Mouse (Mus musculus) liver, postnatal 0 days (tissue): ENCODE data around the gene Grid1. TPM values are rescaled to one million over a fixed set of nuclear protein-coding genes. Genes with fewer than 3 reads are reported as not detected.
A peak's percentile ranks its signal among the peaks of the same experiment; 100 is the strongest.

Experiments
- ATAC-seq: fragments of 200-750 bp; cut with Nextera tagmentation; 2 replicates; pipeline ENCODE4 v1.8.0; 2017; ENCODE audit warnings: mild to moderate bottlenecking, moderate library complexity
- DNase-seq: peaks from one replicate; pipeline ENCODE4 v3.0.0-alpha.2; 2016
- H3K27ac ChIP-seq: fragments of 300-500 bp; sonication (generic); 2 replicates; pipeline ENCODE4 v1.5.1; 2014; ENCODE audit warnings: antibody characterized with exemption, moderate library complexity, mild to moderate bottlenecking, low read depth
- H3K27me3 ChIP-seq: fragments of 300-500 bp; sonication (generic); 2 replicates; pipeline ENCODE4 v1.6.1; 2014; ENCODE audit warnings: low read length, control low read depth, mixed read lengths; ENCODE audit not compliant: insufficient read depth
- H3K36me3 ChIP-seq: fragments of 300-500 bp; sonication (generic); replicated peaks from 2 replicates; pipeline ENCODE4 v1.6.1; 2014; ENCODE audit warnings: mild to moderate bottlenecking, control low read depth, low read length, moderate library complexity, mixed read lengths; ENCODE audit not compliant: insufficient read depth
- H3K4me1 ChIP-seq: fragments of 300-500 bp; sonication (generic); 2 replicates; pipeline ENCODE4 v1.6.1; 2014; ENCODE audit warnings: antibody characterized with exemption, mild to moderate bottlenecking, control low read depth; ENCODE audit not compliant: insufficient read depth
- H3K4me2 ChIP-seq: fragments of 300-500 bp; sonication (generic); 2 replicates; pipeline ENCODE4 v1.6.1; 2014; ENCODE audit warnings: low read depth, mild to moderate bottlenecking, low read length, moderate library complexity, mixed read lengths
- H3K4me3 ChIP-seq: fragments of 300-500 bp; sonication (generic); 2 replicates; pipeline ENCODE4 v1.5.1; 2014; ENCODE audit warnings: low read depth, low read length
- H3K9ac ChIP-seq: fragments of 300-500 bp; sonication (generic); replicated peaks from 2 replicates; pipeline ENCODE4 v1.6.1; 2014; ENCODE audit warnings: mild to moderate bottlenecking, moderate library complexity
- H3K9me3 ChIP-seq: fragments of 300-500 bp; sonication (generic); 2 replicates; pipeline ENCODE4 v1.6.1; 2016; ENCODE audit warnings: mild to moderate bottlenecking, control low read depth, low read length, mixed read lengths
- CTCF ChIP-seq: sonication (generic); IDR thresholded peaks from 2 replicates; pipeline ENCODE4 v1.5.1; 2016; ENCODE audit warnings: antibody characterized with exemption, low read depth
- EP300 ChIP-seq: IDR thresholded peaks from 2 replicates; pipeline ENCODE4 v1.6.1; 2016; ENCODE audit warnings: antibody characterized with exemption, low read depth, mild to moderate bottlenecking
- WGBS: fragments of 180-500 bp; shearing (Covaris S2); extraction: QIAGEN DNeasy Blood & Tissue Kit; methylation state at CpG from one replicate; pipeline ENCODE4 v1.1.7; 2014; ENCODE audit not compliant: insufficient replicate concordance; 5-methylcytosine and 5-hydroxymethylcytosine counted together
- polyA plus RNA-seq: library from polyadenylated mRNA; unstranded; fragments of >200 nt; fragmentation: Nextera tagmentation; extraction: Ambion mirVana; gene quantifications from 2 replicates; pipeline ENCODE4 v1.2.1, GENCODE M21; 2015

Gene Grid1
- polyA plus RNA-seq, 1 experiment from 2014 or later: not detected

DNA sequence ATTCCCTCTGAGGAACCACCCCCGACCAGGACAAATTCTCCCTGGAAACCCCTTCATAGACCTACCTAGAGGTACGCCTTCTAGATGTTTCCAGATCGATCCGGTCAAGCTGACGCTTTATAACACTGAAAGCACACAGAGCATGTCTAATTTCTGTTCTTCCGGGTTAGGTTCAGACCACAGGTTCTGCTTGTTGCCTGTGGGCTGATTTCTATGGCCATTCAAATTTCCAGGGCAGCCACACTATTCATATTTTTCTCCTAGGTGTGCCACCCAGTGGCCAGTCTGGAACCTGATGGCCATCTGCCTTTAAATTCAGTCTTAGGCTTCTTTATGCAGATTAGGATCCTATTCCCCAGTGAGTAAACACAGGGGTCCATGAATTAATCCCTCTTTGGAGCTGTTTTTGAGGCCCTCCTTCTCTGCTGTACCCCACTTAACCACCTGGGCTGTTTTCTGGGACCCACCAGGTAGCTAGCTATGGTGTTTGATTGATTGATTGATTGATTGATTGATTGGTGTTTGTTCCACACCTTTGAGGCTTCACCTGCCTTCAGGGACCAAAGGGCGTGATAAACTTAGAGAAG is 337.3 kb downstream of the Grid1 start:
- no peaks in the 10 kb centered on the region for H3K27me3 ChIP-seq
- peaks cover 10% of the 10 kb centered on the region; the same call in 1 of the 2 replicates for H3K4me1 ChIP-seq
- H3K4me3 ChIP-seq: no peak overlapping the region
- H3K9ac ChIP-seq: no peak overlapping the region
- no peaks in the 10 kb centered on the region for H3K36me3 ChIP-seq
- DNase-seq (peak; percentile 18), ATAC-seq (no peak)
- no peaks in the 10 kb centered on the region for H3K9me3 ChIP-seq
- TF ChIP-seq EP300 (no peak), CTCF (peak; percentile 50)
- 74% methylated on average over 7 of the region's 7 CpGs for whole genome bisulfite sequencing
- H3K27ac ChIP-seq: no peak overlapping the region
- H3K4me2 ChIP-seq: no peak overlapping the region

DNA sequence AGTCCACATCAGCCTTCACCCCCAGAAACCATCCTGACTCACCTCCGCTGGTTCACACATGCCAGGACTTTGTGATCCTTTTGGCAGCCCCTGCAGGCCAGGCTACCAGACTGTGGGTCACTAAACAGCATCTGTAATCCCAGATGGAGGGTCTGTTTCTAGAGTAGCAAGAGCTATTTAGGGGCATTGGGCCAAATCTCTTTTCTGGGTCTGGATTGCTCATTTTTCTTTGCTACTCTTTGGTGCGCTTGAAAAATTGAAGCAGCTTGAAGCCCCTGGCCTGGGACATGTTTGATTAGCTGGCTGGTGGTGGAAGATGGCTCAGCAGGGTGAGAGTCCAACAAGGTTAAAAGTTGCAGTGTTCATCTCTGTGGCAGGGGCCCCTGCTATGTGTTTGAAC is 339.4 kb downstream of the Grid1 start:
- no peak overlapping the region for H3K4me3 ChIP-seq
- TF ChIP-seq EP300 (no peak), CTCF (no peak)
- H3K27ac ChIP-seq: no peak overlapping the region

DNA sequence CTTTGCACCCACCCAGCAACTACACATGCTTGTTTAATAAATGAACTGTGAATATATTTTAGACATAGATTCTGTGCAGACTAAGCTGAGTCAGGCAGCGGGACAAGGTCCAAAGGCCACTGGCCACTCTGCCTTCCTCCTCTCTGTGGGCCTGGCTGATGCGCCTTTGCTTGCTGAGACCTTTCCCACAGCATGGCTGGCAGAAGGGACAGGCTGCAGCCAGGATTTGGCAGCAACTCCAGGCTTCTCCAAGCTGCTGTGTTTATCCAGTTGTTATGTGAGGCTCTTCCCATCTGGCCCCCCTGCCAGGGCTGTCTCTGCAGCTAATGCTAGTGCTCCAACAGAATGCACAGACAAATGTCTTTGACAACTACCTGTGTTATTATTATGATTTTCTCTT is 347.5 kb downstream of the Grid1 start:
- TF ChIP-seq EP300: no peak
- TF ChIP-seq CTCF: no peak
- Histone ChIP-seq H3K27ac (no peak overlapping the region), H3K36me3 (no peaks in the 10 kb centered on the region), H3K9me3 (no peaks in the 10 kb centered on the region), H3K9ac (no peak overlapping the region), H3K4me1 (peaks cover 3% of the 10 kb centered on the region; the same call in 1 of the 2 replicates), H3K4me2 (no peak overlapping the region), H3K27me3 (no peaks in the 10 kb centered on the region), H3K4me3 (no peak overlapping the region)
- 63% methylated on average over 2 of the region's 2 CpGs for WGBS
- DNase-seq (no peak), ATAC-seq (no peak)

More for the DNA sequence above, 339.4 kb downstream of the Grid1 start:
- no peak for DNase-seq
- Histone ChIP-seq H3K9ac (no peak overlapping the region), H3K9me3 (no peaks in the 10 kb centered on the region), H3K27me3 (no peaks in the 10 kb centered on the region), H3K36me3 (no peaks in the 10 kb centered on the region), H3K4me2 (no peak overlapping the region), H3K4me1 (0 out of 2 replicates have a peak, but pooled peaks cover 5% of the 10 kb centered on the region)
- no peak for ATAC-seq
- 71% methylated on average over 2 of the region's 2 CpGs for WGBS

DNA sequence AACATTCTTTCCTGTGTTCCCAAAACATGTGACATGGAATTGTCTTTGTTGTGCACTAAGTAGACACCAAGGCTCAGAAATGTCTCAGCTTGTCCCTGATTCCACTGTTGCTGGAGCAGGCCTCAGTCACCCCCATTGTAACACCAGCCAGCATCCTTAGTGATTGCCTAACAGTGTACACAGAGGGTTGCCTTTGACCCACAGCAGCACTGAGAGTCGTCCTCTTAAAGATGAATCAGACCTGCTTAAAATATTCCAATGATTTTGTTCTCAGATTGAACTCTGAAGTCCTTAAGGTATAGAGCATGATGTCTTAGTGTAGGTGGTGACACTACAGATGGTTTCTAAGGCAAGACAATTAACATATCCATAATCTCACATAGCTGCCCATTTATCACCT is 354.0 kb downstream of the Grid1 start:
- H3K4me1 ChIP-seq: no peaks in the 10 kb centered on the region
- ATAC-seq (peak; percentile 35; the same call in 1 of the 2 replicates), DNase-seq (no peak)
- H3K9me3 ChIP-seq: no peaks in the 10 kb centered on the region
- no peak overlapping the region for H3K9ac ChIP-seq
- H3K36me3 ChIP-seq: no peaks in the 10 kb centered on the region
- H3K27me3 ChIP-seq: no peaks in the 10 kb centered on the region
- 12% methylated on average over 1 of the region's 1 CpGs for WGBS
- no peak overlapping the region for H3K27ac ChIP-seq
- no peak overlapping the region for H3K4me3 ChIP-seq
- TF ChIP-seq CTCF: no peak
- TF ChIP-seq EP300: no peak
- no peak overlapping the region for H3K4me2 ChIP-seq

DNA sequence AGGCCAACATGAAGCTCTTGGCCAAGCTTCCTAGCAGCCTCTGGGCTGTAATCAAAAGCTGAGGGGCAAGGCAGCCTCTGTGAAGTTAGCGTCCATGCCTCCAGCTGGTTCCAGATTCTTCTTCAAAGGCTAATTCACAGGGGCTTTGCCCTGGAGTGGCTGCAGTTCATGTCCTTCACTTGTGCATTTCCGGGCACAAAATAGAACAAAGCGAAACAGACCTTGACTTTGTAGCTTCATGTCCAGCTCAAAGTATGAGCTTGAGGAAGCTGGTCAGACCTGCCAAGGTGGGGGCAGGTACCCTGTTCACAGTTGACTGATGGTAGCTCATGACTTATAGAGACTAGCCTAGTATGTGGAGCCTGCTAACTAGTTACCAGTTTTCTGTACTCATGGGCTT is 356.1 kb downstream of the Grid1 start:
- Histone ChIP-seq H3K36me3 (no peaks in the 10 kb centered on the region), H3K4me1 (no peaks in the 10 kb centered on the region), H3K4me3 (no peak overlapping the region), H3K9ac (no peak overlapping the region), H3K27ac (no peak overlapping the region), H3K9me3 (no peaks in the 10 kb centered on the region), H3K27me3 (no peaks in the 10 kb centered on the region), H3K4me2 (no peak overlapping the region)
- no peak for TF ChIP-seq CTCF
- TF ChIP-seq EP300: no peak
- WGBS: 87% methylated on average over 3 of the region's 3 CpGs
- ATAC-seq (no peak), DNase-seq (no peak)

DNA sequence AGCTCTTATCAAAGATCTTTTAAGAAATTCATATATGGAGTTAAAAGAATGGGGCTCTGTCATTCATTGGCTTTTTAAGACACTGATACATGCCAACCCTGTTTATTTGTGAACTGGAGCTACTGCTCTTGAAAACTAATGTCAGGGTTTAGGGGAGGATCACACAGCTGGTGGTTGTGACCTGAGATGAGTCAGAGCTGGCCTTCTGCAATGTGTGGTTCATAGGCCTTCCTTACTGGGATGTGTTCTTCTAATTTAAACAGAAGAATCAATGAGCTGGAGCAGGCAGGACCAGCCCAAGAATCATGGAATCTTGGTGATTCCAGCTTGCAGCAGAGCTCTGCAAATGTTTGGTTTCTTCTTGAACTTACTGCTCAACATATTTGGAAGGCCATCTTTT is 359.2 kb downstream of the Grid1 start:
- ATAC-seq (no peak), DNase-seq (no peak)
- H3K9ac ChIP-seq: no peak overlapping the region
- no peak overlapping the region for H3K4me2 ChIP-seq
- H3K4me3 ChIP-seq: no peak overlapping the region
- no peak overlapping the region for H3K27ac ChIP-seq
- no peaks in the 10 kb centered on the region for H3K36me3 ChIP-seq
- H3K4me1 ChIP-seq: no peaks in the 10 kb centered on the region
- H3K9me3 ChIP-seq: no peaks in the 10 kb centered on the region
- H3K27me3 ChIP-seq: no peaks in the 10 kb centered on the region
- TF ChIP-seq EP300 (no peak), CTCF (no peak)

DNA sequence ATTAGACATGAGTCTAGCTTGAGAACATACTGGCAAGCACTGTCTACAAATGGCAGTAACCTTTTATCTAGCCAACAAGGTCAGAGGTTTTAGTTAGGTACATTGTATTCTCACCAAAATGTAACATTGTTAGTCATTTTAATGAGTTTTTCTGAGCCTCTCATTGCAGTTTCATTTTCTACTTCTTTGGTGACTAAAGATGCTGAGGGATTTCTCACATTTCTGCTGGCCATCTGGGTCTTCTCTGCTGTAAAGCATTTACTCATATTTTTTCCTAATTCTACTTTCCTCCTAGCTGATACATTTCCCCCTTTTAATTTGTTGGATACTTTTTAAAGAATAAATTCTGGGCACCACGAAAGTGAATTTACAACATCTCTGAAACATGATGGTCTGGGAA is 365.5 kb downstream of the Grid1 start:
- H3K4me2 ChIP-seq: no peak overlapping the region
- no peak overlapping the region for H3K4me3 ChIP-seq
- no peak for DNase-seq
- ATAC-seq: no peak
- no peaks in the 10 kb centered on the region for H3K36me3 ChIP-seq
- no peaks in the 10 kb centered on the region for H3K27me3 ChIP-seq
- 64% methylated on average over 1 of the region's 1 CpGs for WGBS
- TF ChIP-seq CTCF: no peak
- TF ChIP-seq EP300: no peak
- H3K9ac ChIP-seq: no peak overlapping the region
- no peaks in the 10 kb centered on the region for H3K9me3 ChIP-seq
- H3K4me1 ChIP-seq: no peaks in the 10 kb centered on the region
- H3K27ac ChIP-seq: no peak overlapping the region
